In genomic region chr10:71337733-71338132, GRCm38 (mm10) we compare ENCODE assay signal across 30 mouse cellular contexts. TPM values are rescaled to one million over a fixed set of nuclear protein-coding genes. Genes with fewer than 3 reads are reported as not detected.
DNase-seq lines count a peak whose midpoint lies in the region; ATAC-seq lines count a peak whose summit lies in the region.
"Had no signal": no experiment of that assay in that cellular context is flagged by ENCODE, and none has a peak within 500 bp of the region (broad histone marks: within the 10 kb centered on the region; RNA-seq: fewer than 3 reads in every experiment).

No protein-coding gene starts in this region.

- H3K9ac ChIP-seq in liver, embryonic 15.5 days: no peak overlapping the region
- no peak overlapping the region for H3K9ac ChIP-seq in liver, embryonic 11.5 days (ENCODE audit: low read depth, low read length)
- H3K9ac ChIP-seq: embryonic facial prominence, embryonic 12.5 days; forebrain, embryonic 15.5 days; hindbrain, embryonic 15.5 days; lung, embryonic 14.5 days; midbrain, embryonic 15.5 days; neural tube, embryonic 15.5 days had no signal

- H3K36me3 ChIP-seq in liver, embryonic 15.5 days (replicated peaks): peaks cover 35% of the 10 kb centered on the region
- peaks cover 8% of the 10 kb centered on the region for H3K36me3 ChIP-seq in liver, embryonic 11.5 days (ENCODE audit: control insufficient read depth, insufficient read depth, low read length)
- H3K36me3 ChIP-seq: midbrain, embryonic 15.5 days had no signal

- no peaks in the 10 kb centered on the region for H3K9me3 ChIP-seq in liver, embryonic 15.5 days (replicated peaks)
- H3K9me3 ChIP-seq in liver, embryonic 11.5 days (ENCODE audit: control insufficient read depth, low read length): no peaks in the 10 kb centered on the region
- H3K9me3 ChIP-seq: embryonic facial prominence, embryonic 12.5 days; forebrain, embryonic 15.5 days; hindbrain, embryonic 10.5 days; hindbrain, embryonic 15.5 days; midbrain, embryonic 15.5 days; neural tube, embryonic 15.5 days had no signal

- H3K4me2 ChIP-seq in liver, embryonic 15.5 days: peak overlapping the region; percentile 13; the same call in 1 of the 2 replicates
- H3K4me2 ChIP-seq in liver, embryonic 11.5 days: no peak overlapping the region
- H3K4me2 ChIP-seq: embryonic facial prominence, embryonic 12.5 days; forebrain, embryonic 15.5 days; hindbrain, embryonic 15.5 days; lung, embryonic 14.5 days; midbrain, embryonic 15.5 days; neural tube, embryonic 15.5 days had no signal

- ATAC-seq in liver, embryonic 15.5 days (ENCODE audit: insufficient read depth): no peak
- ATAC-seq in liver, embryonic 11.5 days (replicated peaks; ENCODE audit: low FRiP score): no peak
- ATAC-seq: CD4-positive, CD25-positive, alpha-beta regulatory T cell, adult 4 months; forebrain, embryonic 15.5 days; inflammation-experienced regulatory T-cells, adult 6 months; midbrain, embryonic 15.5 days had no signal

- H3K4me1 ChIP-seq in liver, embryonic 15.5 days (replicated peaks): peaks cover 40% of the 10 kb centered on the region
- peaks cover 14% of the 10 kb centered on the region for H3K4me1 ChIP-seq in liver, embryonic 11.5 days (replicated peaks; ENCODE audit: control insufficient read depth, insufficient read depth, low read length)

- no peaks in the 10 kb centered on the region for H3K27me3 ChIP-seq in liver, embryonic 15.5 days
- no peaks in the 10 kb centered on the region for H3K27me3 ChIP-seq in liver, embryonic 11.5 days (replicated peaks; ENCODE audit: control insufficient read depth, insufficient read depth, low read length)
- H3K27me3 ChIP-seq: embryonic facial prominence, embryonic 12.5 days; forebrain, embryonic 15.5 days; hindbrain, embryonic 15.5 days; midbrain, embryonic 15.5 days; neural tube, embryonic 15.5 days had no signal

- peak overlapping the region; percentile 60 for H3K27ac ChIP-seq in liver, embryonic 15.5 days (replicated peaks)
- H3K27ac ChIP-seq in liver, embryonic 11.5 days (ENCODE audit: low read depth, low read length): no peak overlapping the region
- H3K27ac ChIP-seq: embryonic facial prominence, embryonic 12.5 days; forebrain, embryonic 15.5 days; hindbrain, embryonic 10.5 days; hindbrain, embryonic 15.5 days; midbrain, embryonic 15.5 days; neural tube, embryonic 15.5 days; stomach, postnatal 0 days had no signal

- no peak overlapping the region for H3K4me3 ChIP-seq in liver, embryonic 15.5 days (replicated peaks)
- no peak overlapping the region for H3K4me3 ChIP-seq in liver, embryonic 11.5 days (ENCODE audit: low read depth, low read length)
- H3K4me3 ChIP-seq: embryonic facial prominence, embryonic 12.5 days; forebrain, embryonic 15.5 days; hindbrain, embryonic 10.5 days; hindbrain, embryonic 15.5 days; layer of hippocampus, adult 2 months; midbrain, embryonic 15.5 days; neural tube, embryonic 15.5 days had no signal

- 76% methylated on average over 2 of the region's 2 CpGs for WGBS in liver, embryonic 15.5 days (ENCODE audit: insufficient replicate concordance)
- WGBS in liver, embryonic 11.5 days: 88% methylated on average over 2 of the region's 2 CpGs

- DNase-seq in kidney, adult 9 months: peak; percentile 90
- no peak for DNase-seq in kidney, adult 11 months
- DNase-seq in liver, embryonic 11.5 days (ENCODE audit: low spot score): no peak
- DNase-seq in kidney, postnatal 25 days: peak; percentile 38 to 75
- peak; percentile 47 for DNase-seq in yolk sac, embryonic 10.5 days (ENCODE audit: low spot score)
- no peak for DNase-seq in ovary, postnatal 36 days (ENCODE audit: low spot score)
- DNase-seq in testis, postnatal 14 days (ENCODE audit: low spot score): no peak
- DNase-seq: adrenal gland, postnatal 14 days; cerebellum, adult 11 months; cerebellum, adult 9-11 months; embryo, embryonic 11 days; gastrocnemius, postnatal 36 days; heart, postnatal 14 days; left cerebral cortex, postnatal 4 days; lung, embryonic 14.5 days; lung, postnatal 14 days; right cerebral cortex, postnatal 25 days; thymus, adult 2 months; thymus, postnatal 4 days had no signal

RNA-seq across cellular contexts. Expression of gene Cisd1, which starts 7.0 kb away (rescaled TPM):
- polyA plus RNA-seq in liver, embryonic 15.5 days (2015; fragmentation: Nextera tagmentation; extraction: Ambion mirVana): 60.6 and 66.3 TPM in 2 replicates
- polyA plus RNA-seq in liver, embryonic 11.5 days (2014; fragmentation: Nextera tagmentation; extraction: Ambion mirVana): 129 TPM in 2 replicates

RNA-seq across cellular contexts. Expression of gene Ipmk, which starts 9.8 kb away (rescaled TPM):
- polyA plus RNA-seq in liver, embryonic 15.5 days (2015; fragmentation: Nextera tagmentation; extraction: Ambion mirVana): 8.3 and 9.1 TPM in 2 replicates
- polyA plus RNA-seq in liver, embryonic 11.5 days (2014; fragmentation: Nextera tagmentation; extraction: Ambion mirVana): 18.2 and 21.0 TPM in 2 replicates

RNA-seq across cellular contexts. Expression of gene Ube2d1, which starts 52.7 kb away (rescaled TPM):
- polyA plus RNA-seq in liver, embryonic 15.5 days (2015; fragmentation: Nextera tagmentation; extraction: Ambion mirVana): 6.6 and 6.7 TPM in 2 replicates
- polyA plus RNA-seq in liver, embryonic 11.5 days (2014; fragmentation: Nextera tagmentation; extraction: Ambion mirVana): 34.7 and 41.6 TPM in 2 replicates

Comparison
In these comparisons a context has a peak if more than half of its experiments do, and no peak if none do; other contexts are left out.
1. DNase-seq: peak in kidney, adult 9 months (single experiment), kidney, postnatal 25 days (2 of 2) and yolk sac, embryonic 10.5 days (single experiment); none in kidney, adult 11 months (single experiment), liver, embryonic 11.5 days (single experiment), ovary, postnatal 36 days (single experiment) and testis, postnatal 14 days (single experiment).